Mouse (Mus musculus): ENCODE results near the gene Mfrp. TPM values are rescaled to one million over a fixed set of nuclear protein-coding genes. Genes with fewer than 3 reads are reported as not detected.
A peak's percentile ranks its signal among the peaks of the same experiment; 100 is the strongest.

Gene Mfrp
- polyA plus RNA-seq, 1 experiment from 2014 or later: not detected

DNA sequence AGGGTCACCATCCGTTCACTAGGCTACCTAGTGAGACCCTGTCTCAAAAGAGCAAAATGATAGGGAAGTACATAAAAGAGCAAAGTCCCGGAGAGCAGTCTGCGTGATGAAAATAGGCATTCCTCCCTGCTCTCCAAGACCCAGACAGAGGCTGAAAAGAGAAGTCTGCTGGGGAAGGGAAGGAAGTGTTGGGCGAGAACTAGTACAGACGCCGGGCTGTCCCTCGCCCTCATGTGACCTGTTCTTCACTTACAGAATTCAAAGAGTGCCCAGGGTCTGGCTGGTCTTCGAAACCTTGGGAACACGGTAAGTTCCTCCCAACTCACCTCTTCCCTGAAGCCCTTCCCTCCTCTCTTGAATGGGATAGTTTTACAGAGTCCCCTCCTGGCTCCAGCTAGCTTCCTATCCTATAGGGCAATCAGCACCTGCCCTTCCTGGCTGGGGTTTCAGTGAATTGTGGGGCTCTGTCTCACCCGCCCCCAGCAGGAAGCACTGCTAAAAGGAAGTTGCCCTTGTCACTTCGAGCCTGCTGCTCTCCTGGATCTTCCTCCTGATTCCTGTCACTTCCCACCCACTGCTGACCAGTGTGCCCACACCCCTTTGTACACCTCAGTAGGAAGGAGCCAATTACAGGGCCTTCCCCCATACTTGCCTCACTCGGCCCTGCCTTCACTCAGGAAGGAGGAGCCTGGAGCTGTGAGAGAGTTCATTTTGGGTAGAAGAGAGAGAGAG, 12.5 kb upstream of the Mfrp start:
- Histone ChIP-seq H3K4me1 (peaks cover 55% of the 10 kb centered on the region), H3K9me3 (replicated peaks) (no peaks in the 10 kb centered on the region), H3K4me2 (0 out of 2 replicates have a peak overlapping the region, but pooled peaks have one; percentile 10)

DNA sequence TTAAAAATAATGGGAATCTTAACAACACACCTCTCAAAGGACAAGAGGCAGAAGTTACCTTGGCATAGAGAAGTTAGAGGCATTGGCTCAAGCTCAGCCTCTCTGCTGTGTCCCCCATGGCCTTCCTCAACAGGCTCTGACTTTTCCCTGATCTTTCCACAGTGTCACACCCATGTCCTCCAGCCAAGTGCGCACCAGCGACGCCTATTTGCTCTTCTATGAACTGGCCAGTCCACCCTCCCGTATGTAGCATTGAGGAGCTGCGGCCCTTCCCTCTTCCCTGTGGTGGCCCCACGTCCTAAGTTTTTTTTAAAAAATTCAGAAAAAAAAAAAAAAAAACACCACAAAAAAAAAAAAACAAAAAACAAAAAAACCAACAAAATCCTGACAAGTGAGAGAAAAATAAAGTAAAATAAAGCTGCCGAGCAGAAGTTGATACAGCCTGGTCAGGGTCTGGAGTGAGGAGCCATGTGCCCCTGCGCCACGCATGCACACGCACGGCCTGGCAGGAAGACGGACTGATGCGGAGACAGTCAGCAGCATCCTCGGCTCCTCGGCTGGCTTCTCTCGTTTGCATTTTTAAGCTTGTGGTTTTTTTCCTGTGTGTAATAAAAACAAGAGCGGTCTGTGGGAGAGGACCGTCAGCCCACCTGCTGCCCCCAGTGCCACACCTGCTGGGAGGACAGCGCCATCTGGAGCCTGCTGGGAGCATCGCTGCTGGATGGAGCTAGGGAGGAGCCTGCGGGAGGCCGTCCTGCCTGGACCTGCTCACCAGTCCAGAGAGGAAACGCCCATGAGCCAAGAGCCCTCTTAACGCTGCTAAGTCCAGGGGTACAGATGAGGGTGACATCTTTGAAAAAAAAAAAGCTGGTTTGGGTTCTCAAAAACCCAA, 7.7 kb upstream of the Mfrp start:
- 0 out of 2 replicates have a peak, but pooled peaks cover 5% of the 10 kb centered on the region for H3K36me3 ChIP-seq
- peaks cover 12% of the 10 kb centered on the region for H3K27me3 ChIP-seq (replicated peaks)
- no peak overlapping the region for H3K9ac ChIP-seq
- WGBS (ENCODE audit: insufficient replicate concordance): 47% methylated on average over 24 of the region's 24 CpGs
- H3K27ac ChIP-seq: no peak overlapping the region
- peaks cover 17% of the 10 kb centered on the region for H3K4me1 ChIP-seq
- H3K9me3 ChIP-seq (replicated peaks): no peaks in the 10 kb centered on the region
- H3K4me2 ChIP-seq: no peak overlapping the region
- peak; percentile 47; the same call in 1 of the 2 replicates for ATAC-seq
- H3K4me3 ChIP-seq: no peak overlapping the region

More for the DNA sequence above, 12.5 kb upstream of the Mfrp start:
- Histone ChIP-seq H3K9ac (no peak overlapping the region), H3K27me3 (replicated peaks) (peaks cover 54% of the 10 kb centered on the region), H3K36me3 (0 out of 2 replicates have a peak, but pooled peaks cover 5% of the 10 kb centered on the region), H3K27ac (no peak overlapping the region), H3K4me3 (no peak overlapping the region)
- WGBS (ENCODE audit: insufficient replicate concordance): 26% methylated on average over 12 of the region's 12 CpGs
- no peak for ATAC-seq

DNA sequence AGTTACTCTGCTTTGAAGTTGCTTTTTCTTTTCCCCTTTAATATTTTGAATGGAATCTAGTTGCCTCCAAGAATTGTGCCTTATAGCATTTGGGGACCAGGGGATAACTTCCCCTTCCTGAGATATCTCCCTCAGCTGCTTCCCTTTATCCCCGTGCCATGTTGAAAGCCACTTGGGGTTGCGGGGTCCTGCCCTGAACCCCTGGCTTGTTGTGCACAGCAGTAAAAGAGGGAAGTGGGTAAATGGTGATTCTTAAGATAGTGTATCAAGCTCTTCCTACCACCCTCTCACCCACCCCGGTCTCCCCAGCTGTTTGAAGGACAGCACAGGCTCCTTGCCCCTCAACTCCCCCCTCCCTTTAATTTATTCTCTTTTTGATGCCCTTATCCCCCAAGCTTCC, 6.8 kb upstream of the Mfrp start:
- no peak for ATAC-seq
- Histone ChIP-seq H3K27ac (no peak overlapping the region), H3K9ac (no peak overlapping the region), H3K9me3 (replicated peaks) (no peaks in the 10 kb centered on the region), H3K4me2 (no peak overlapping the region), H3K36me3 (0 out of 2 replicates have a peak, but pooled peaks cover 5% of the 10 kb centered on the region), H3K4me1 (peaks cover 9% of the 10 kb centered on the region; the same call in 1 of the 2 replicates), H3K27me3 (replicated peaks) (0 out of 2 replicates have a peak, but pooled peaks cover 3% of the 10 kb centered on the region), H3K4me3 (no peak overlapping the region)
- WGBS (ENCODE audit: insufficient replicate concordance): 43% methylated on average over 3 of the region's 3 CpGs

DNA sequence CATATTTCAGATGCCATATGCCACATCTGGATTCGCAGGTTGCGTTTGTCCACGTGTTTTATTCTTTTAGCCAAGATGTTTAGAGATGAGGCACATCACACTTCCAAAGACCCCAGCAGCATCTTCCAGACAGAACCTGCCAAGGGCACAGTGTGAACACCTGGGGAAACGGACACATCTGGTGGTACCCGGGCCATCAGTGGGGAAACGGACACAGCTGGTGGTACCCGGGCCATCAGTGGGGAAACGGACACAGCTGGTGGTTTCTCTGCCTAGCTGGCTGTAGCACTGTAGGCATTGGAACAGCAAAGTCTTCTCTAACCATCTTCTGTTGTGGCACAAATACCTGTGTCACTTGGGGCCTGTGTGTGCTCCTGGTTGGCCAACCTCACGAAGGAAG, 5.7 kb upstream of the Mfrp start:
- Histone ChIP-seq H3K9ac (no peak overlapping the region), H3K27ac (no peak overlapping the region), H3K27me3 (replicated peaks) (no peaks in the 10 kb centered on the region), H3K4me3 (no peak overlapping the region), H3K4me1 (peaks cover 4% of the 10 kb centered on the region; the same call in 1 of the 2 replicates), H3K4me2 (no peak overlapping the region), H3K9me3 (replicated peaks) (no peaks in the 10 kb centered on the region), H3K36me3 (0 out of 2 replicates have a peak, but pooled peaks cover 5% of the 10 kb centered on the region)
- no peak for ATAC-seq
- 83% methylated on average over 9 of the region's 9 CpGs for WGBS (ENCODE audit: insufficient replicate concordance)

DNA sequence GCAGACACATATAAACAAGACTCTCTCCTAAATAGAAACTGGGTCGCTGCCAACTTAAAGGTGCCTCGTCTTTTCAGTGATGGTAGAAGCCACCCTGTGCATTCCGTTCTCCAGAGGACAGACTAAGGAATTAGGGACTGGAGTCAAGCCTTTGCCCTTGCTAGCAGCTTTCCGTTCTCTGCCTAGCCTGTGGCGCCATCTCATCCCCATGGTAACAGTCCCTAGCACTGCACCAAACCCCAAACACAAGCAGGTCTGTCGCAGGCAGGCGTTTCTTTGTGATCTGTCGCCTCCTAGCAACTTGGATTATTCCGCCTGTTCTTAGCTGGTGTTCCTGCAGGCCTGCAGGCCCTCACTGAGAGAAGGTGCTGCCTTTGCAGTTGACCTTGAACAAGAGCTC, 5.0 kb upstream of the Mfrp start:
- Histone ChIP-seq H3K27me3 (replicated peaks) (no peaks in the 10 kb centered on the region), H3K4me2 (no peak overlapping the region), H3K4me3 (no peak overlapping the region), H3K9ac (no peak overlapping the region), H3K9me3 (replicated peaks) (no peaks in the 10 kb centered on the region), H3K36me3 (0 out of 2 replicates have a peak, but pooled peaks cover 5% of the 10 kb centered on the region), H3K27ac (no peak overlapping the region), H3K4me1 (peaks cover 4% of the 10 kb centered on the region; the same call in 1 of the 2 replicates)
- WGBS (ENCODE audit: insufficient replicate concordance): 65% methylated on average over 9 of the region's 9 CpGs
- no peak for ATAC-seq

DNA sequence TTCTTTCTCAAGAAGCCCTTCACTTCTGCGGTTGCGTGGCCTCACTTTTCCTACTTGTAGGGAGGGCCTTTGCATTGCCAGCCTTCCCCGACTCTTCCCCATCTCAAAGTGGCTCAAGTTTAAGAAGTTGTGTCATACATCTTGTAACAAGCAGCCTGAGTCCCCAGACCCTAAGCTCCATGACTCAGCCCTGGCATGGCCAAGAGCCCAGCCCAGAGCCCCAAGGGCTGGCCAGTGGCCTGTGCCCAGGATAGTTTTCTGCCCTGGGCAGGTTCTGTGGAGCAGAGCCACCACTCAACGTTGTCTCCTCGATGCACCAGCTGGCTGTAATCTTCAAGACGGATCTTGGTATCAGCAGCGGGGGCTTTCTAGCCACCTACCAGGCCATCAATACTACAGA, 3.4 kb downstream of the Mfrp start:
- no peak overlapping the region for H3K9ac ChIP-seq
- peaks cover 55% of the 10 kb centered on the region for H3K36me3 ChIP-seq
- no peak overlapping the region for H3K4me2 ChIP-seq
- no peaks in the 10 kb centered on the region for H3K27me3 ChIP-seq (replicated peaks)
- 79% methylated on average over 7 of the region's 7 CpGs for WGBS (ENCODE audit: insufficient replicate concordance)
- no peak overlapping the region for H3K4me3 ChIP-seq
- no peak for ATAC-seq
- no peak overlapping the region for H3K27ac ChIP-seq
- no peaks in the 10 kb centered on the region for H3K9me3 ChIP-seq (replicated peaks)
- H3K4me1 ChIP-seq: peaks cover 37% of the 10 kb centered on the region

DNA sequence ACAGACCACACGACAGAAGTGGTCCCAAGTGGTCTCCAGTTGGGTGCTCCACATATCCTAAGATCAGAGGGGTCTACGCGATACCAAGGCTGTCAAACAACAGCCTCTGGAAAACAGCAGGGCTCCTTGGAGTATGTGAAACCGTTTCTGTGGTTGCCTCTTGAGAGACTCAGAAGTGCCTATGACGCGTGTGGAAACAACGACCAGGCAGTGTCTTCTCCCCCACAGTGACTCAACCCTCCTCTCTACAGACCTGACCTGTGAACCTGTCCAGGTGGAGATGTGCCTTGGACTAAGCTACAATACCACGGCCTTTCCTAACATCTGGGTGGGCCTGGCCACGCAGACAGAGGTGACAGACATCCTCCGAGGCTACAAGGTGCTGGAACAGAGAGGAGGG, 4.3 kb downstream of the Mfrp start:
- Histone ChIP-seq H3K9ac (no peak overlapping the region), H3K4me3 (no peak overlapping the region), H3K36me3 (peaks cover 64% of the 10 kb centered on the region), H3K9me3 (replicated peaks) (no peaks in the 10 kb centered on the region), H3K27me3 (replicated peaks) (no peaks in the 10 kb centered on the region), H3K4me2 (no peak overlapping the region), H3K4me1 (peaks cover 46% of the 10 kb centered on the region), H3K27ac (no peak overlapping the region)
- no peak for ATAC-seq
- WGBS (ENCODE audit: insufficient replicate concordance): 85% methylated on average over 10 of the region's 10 CpGs

DNA sequence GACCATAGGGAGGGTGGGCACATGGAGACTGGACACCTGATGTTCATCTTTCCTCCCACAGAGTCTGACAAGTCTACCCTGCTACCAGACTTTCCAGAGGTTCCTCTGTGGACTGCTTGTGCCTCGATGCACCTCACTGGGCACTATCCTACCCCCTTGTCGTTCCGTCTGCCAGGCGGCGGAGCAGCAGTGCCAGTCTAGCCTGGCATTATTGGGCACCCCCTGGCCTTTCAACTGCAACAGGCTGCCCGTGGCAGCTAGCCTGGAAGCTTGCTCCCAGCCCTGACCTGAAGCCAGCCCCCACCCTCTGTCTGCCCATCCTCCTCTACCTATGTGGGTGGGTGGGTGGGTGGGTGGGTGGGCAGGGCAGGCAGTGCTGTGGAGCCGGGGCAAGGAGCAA, 4.7 kb downstream of the Mfrp start:
- Histone ChIP-seq H3K4me2 (no peak overlapping the region), H3K9me3 (replicated peaks) (no peaks in the 10 kb centered on the region), H3K9ac (no peak overlapping the region), H3K4me1 (peaks cover 48% of the 10 kb centered on the region), H3K27ac (no peak overlapping the region; the same call in 1 of the 2 replicates), H3K36me3 (peaks cover 67% of the 10 kb centered on the region), H3K27me3 (replicated peaks) (no peaks in the 10 kb centered on the region), H3K4me3 (no peak overlapping the region)
- 94% methylated on average over 7 of the region's 7 CpGs for WGBS (ENCODE audit: insufficient replicate concordance)
- ATAC-seq: no peak

DNA sequence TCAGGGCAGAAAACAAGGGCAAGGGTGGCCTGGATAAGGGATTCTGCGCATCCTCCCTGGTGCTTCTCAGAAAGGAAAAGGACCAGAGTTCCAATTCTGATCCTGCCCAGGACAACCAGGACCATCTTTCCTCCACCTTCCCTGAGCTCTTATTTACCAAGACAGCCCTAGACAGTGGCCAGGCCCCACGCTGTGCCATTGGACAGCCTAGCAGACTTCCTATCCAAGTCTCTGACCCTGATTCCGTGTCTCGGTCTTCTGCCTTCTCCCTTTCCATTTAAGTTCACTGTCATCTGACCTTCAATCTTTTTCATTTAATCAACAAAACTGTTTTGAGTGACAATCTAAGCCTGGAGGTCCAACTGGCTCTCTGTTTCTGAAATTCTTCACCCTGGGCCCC, 5.1 kb downstream of the Mfrp start:
- Histone ChIP-seq H3K4me2 (no peak overlapping the region), H3K9me3 (replicated peaks) (no peaks in the 10 kb centered on the region), H3K9ac (no peak overlapping the region), H3K4me3 (no peak overlapping the region), H3K27ac (no peak overlapping the region; the same call in 1 of the 2 replicates), H3K4me1 (peaks cover 48% of the 10 kb centered on the region), H3K27me3 (replicated peaks) (no peaks in the 10 kb centered on the region), H3K36me3 (peaks cover 68% of the 10 kb centered on the region)
- 93% methylated on average over 4 of the region's 4 CpGs for WGBS (ENCODE audit: insufficient replicate concordance)
- ATAC-seq: no peak

DNA sequence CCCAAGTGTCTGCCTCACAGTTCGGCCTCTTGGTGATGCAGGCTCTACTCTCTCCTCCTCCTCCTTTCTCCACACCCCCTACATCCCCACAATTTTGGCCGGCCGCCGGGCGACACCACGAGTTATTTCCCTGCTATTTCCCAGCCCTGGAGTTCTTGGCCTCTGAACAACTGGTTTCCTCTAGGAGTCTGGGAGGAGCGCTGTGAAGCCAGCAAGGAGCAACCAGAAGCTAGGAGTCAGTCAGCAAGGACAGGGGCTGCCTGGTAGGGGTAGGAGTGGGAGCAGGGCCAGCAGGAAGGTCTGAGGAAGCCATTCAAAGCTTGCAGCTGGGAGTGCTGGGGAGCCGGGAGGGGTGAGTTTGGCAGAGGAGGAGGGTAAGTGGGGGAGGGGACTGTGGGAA, 5.6 kb downstream of the Mfrp start, which contains the start of gene C1qtnf5:
Gene C1qtnf5 (plus strand): TSS at position 136 of the 400 bp plus-strand sequence.
- H3K27me3 ChIP-seq (replicated peaks): no peaks in the 10 kb centered on the region
- H3K27ac ChIP-seq: no peak within 1 kb of the TSS; the same call in 1 of the 2 replicates
- H3K9ac ChIP-seq: no peak within 1 kb of the TSS; the same call in 1 of the 2 replicates
- peaks cover 53% of the 10 kb centered on the region for H3K4me1 ChIP-seq
- WGBS (ENCODE audit: insufficient replicate concordance): 78% methylated on average over 8 of the region's 8 CpGs
- no peak for ATAC-seq
- H3K4me3 ChIP-seq: no peak within 1 kb of the TSS
- no peaks in the 10 kb centered on the region for H3K9me3 ChIP-seq (replicated peaks)
- peak within 1 kb of the TSS; percentile 18; the same call in 1 of the 2 replicates for H3K4me2 ChIP-seq
- peaks cover 70% of the 10 kb centered on the region for H3K36me3 ChIP-seq

DNA sequence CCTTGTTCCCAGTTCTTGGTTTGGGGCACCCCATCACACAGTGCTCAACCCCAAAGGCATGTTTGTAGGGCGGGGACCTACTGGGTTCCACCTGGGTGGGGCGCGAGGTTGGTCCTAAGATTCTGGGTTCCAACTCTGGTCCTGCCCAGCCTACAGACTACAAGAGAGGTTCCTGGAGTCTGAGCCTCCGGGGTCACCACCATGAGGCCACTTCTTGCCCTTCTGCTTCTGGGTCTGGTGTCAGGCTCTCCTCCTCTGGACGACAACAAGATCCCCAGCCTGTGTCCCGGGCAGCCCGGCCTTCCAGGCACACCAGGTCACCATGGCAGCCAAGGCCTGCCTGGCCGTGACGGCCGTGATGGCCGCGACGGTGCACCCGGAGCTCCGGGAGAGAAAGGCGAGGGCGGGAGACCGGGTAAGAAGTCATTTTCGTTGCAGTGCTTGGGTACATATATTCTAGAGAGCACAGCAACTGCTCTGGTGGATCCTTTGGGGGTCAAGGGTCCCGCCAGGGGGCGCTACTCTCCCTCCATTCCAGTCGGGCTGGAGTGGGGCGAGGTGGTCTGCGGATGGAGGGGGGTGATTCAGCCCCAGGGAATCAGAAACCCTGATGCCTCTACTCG, 6.1 kb downstream of the Mfrp start:
- Histone ChIP-seq H3K4me2 (peak overlapping the region; percentile 18; the same call in 1 of the 2 replicates), H3K4me1 (peaks cover 53% of the 10 kb centered on the region), H3K36me3 (peaks cover 70% of the 10 kb centered on the region), H3K27me3 (replicated peaks) (no peaks in the 10 kb centered on the region), H3K4me3 (no peak overlapping the region), H3K9me3 (replicated peaks) (no peaks in the 10 kb centered on the region), H3K9ac (no peak overlapping the region; the same call in 1 of the 2 replicates), H3K27ac (no peak overlapping the region)
- WGBS (ENCODE audit: insufficient replicate concordance): 70% methylated on average over 25 of the region's 25 CpGs
- no peak for ATAC-seq

Measured in liver, embryonic 12.5 days (tissue).